Mouse (Mus musculus) adrenal gland, adult 10 weeks (tissue): ENCODE data around the gene Itpr1. TPM values are rescaled to one million over a fixed set of nuclear protein-coding genes. Genes with fewer than 3 reads are reported as not detected.

Source experiments
- polyA plus RNA-seq: library from polyadenylated mRNA; stranded (reverse); fragments of 350-450 nt; fragmentation: Illumina TruSeq; extraction: RNeasy Lipid Tissue Mini Kit (QIAGEN cat#74804); gene quantifications from one replicate; pipeline ENCODE4 v1.2.3, GENCODE M21; 2014; ENCODE audit warnings: low read depth, low replicate concordance

Itpr1 gene
- 106 TPM for polyA plus RNA-seq

GRCm38 (mm10) chr6:108212881-108213295 is at the start of gene Itpr1:
TSS of gene Itpr1 (plus strand) at chr6:108213096.

GRCm38 (mm10) chr6:108184847-108185684 is 27.8 kb upstream of the Itpr1 start, which contains the start of gene Sumf1:
TSS of gene Sumf1 (minus strand) at chr6:108185582.

Other genes with a start within 250 kb of the Itpr1 start
- gene Setmar, start 148.1 kb upstream of the Itpr1 start, polyA plus RNA-seq, result 12.5 TPM
- gene Sumf1, start 27.5 kb upstream of the Itpr1 start, polyA plus RNA-seq, result 126 TPM